Mouse (Mus musculus) heart, postnatal 36 days (tissue): ENCODE data around the gene Trafd1. TPM values are rescaled to one million over a fixed set of nuclear protein-coding genes. Genes with fewer than 3 reads are reported as not detected.
"Not testable (repeated sequence)": the region's sequence is repeated elsewhere in the genome, so short reads cannot be mapped to it uniquely, and the experiment has no call there.

Experiments
- DNase-seq, 2 experiments: peaks; one replicate each; pipeline ENCODE4 v3.0.0; 2021 to 2022
- intact Hi-C: fragments of 180-260 bp; cut with DNase I; formaldehyde crosslinking; loops from one replicate; pipeline ENCODE4 v1.15.1; 2025
- total RNA-seq, 2 experiments: library from RNA; stranded (reverse); gene quantifications; 2 replicates each; pipeline ENCODE4 v1.2.3; 2021

Gene Trafd1
- total RNA-seq, 2 experiments from 2014 or later: 60.7 to 65.0 TPM

DNA sequence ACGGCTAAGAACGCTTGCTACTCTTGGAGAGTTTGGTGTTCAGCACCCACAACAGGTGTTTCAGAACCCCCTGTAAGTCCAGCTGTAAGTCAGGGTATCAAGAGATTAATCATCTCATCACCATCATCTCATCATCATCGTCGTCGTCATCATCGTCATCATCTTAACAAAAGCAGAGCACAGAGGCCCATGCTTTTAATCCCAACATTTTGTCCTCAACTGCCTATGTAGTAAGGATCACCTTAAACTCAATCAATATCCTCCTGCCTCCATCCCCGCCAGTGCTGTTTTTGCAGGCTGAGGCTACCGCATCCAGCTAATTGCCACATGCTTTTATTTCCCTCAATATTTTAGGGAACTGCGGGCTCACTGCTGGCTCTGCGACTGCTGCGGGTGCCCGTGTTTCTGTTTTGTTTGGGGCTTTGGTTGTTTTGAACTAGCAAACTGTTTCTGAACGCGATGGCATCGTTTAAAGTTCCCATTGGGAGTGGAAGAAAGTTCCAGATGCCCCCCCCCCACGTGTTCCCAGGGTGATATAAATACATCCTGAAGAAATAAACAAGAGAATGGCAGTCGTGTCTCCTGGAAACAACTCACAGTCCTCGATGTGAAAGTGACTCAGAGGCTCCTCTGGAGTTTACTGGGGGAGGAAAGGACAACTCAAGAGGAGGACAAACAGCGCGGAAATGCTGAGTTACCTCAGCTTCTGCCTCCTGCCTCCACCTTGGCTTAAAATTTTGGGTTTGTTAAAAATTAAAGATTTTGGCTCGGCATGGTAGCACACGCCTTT lies 883 bp upstream of the Trafd1 start:
- DNase-seq: no peak
- intact Hi-C loops: no loop called here

DNA sequence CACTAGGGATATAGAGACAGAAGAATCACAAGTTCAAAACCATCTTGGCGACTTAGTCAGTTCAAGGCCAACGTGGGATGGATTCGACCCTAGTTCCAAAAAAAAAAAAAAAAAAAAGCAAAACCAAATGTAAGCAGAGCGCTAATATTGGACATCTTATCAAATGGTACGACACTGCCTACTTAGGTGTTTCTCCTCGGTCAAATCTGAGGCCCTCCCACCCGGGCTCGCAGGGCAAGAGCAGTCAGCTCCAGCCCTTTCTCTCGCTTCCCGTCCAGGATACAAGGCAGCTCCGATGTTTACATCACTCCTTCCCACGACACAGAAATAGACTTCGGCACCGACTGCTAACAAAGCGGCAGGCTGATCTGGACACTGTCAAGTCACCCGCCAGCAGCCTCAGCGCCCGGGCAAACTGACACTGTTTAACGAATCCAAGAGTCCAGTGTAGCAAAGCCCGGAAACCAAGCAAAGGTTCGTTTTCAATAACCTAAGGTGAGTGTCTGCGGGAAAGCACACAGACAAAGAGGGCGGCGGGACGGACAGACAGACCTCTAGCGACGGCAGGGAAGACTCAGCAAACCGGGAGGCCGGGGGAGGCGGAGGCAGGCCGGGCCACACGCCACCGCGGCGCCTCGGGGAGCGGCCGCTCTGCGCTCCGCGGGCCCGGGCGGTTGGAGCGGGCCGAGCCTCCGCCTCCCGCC lies 523 bp downstream of the Trafd1 start:
- no peak for DNase-seq
- intact Hi-C loops: no loop called here

DNA sequence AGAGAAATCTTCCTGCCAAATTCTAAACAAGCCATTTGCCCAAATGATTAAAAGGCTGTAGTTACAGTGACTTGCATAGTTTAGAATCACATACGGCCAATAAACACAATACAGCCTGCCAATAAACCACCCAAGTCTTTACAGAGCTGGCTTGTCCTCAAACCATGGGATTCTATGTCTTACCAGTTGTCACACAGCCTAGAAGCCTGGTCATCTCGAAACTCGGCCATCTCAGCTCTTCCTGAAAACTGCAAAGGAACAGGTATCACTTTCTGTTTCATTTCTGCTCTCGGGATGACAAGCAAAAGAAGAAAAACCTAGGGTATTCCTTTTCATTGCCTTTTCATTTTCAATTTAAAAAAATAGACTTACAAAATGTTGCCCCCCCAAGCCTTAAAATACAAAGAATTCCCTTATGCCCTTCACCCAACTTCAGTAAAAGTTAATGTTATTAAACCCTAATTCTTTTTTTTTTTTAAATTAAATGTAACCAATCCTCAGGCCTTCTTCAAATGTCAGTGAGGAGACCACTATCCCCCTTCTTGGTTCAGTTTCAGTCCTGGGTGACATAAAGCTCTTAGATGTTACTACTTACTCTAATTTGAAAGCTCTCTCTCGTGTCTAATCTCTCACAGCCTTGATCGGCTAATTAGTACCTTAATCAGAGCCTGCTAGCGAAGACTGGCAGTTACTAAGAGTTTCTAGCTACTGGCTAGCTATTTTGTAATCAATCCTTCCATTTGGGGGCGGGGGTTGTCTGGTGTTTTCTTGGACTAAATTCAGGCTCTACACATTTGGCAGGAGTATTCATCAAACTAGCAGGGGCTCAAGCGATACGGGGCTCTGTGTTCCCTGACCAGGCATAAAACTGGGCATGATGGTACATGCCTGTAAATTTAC lies 1.3 kb downstream of the Trafd1 start:
- DNase-seq: no peak
- intact Hi-C loops: no loop called here

DNA sequence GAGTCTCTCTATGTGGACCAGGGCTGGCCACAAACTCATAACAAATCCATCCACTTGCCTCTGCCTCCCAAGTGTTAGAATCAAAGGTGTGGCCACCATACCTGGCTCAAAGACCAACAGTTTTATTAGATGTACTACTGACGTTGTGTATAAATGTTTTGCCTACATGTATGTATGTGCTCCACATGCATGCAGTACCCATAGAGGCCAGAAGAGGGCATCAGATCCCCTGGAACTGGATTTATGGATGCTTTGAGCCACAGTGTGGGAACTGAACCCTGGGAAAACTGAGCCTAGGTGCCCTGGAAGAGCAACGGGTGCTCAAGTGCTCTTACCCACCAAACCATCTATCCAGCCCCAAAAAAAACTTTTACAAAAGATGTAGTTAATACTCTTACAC lies 4.7 kb downstream of the Trafd1 start:
- intact Hi-C loops: no loop called here
- DNase-seq: no peak

DNA sequence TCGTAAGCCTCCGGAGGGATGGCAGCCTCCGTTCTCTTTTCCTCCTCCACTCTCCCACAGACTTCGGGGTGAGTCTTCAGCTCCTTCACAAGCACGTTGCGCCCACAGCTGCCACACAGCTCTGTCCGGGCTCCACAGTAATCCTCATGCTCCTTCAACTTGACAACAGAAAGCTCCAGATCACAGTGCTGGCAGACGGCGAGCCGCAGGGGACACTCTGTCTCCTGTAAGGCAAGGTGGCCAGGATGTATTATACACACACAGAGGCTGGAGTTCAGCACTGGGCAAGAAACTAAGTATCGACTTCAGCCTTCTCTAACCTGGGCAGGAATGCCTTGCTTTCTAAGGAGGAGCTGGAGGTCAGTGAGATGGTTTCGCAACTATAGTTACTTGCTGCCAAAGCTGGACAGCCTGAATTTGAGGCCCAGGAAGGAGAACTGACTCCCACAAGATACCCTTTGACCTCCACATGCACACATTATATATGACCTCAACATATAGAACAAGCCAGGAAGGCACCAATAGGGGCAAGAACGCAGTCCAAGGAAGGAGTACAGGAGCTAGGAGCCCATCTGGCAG lies 6.7 kb downstream of the Trafd1 start:
- DNase-seq: no peak
- intact Hi-C loops: no loop called here

DNA sequence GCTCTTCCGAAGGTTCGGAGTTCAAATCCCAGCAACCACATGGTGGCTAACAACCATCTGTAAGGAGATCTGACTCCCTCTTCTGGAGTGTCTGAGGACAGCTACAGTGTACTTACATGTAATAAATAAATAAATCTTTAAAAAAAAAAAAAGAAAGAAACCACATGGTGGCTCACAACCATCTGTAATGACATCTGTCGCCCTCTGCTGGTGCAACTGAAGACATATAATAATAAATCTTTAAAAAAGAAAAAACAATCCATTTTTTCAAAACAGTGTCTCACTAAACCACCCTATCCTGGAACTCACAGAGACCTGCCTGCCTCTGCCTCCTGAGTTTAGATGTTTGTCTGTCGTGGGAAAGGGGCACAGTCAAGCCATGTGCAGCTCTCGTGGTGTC lies 8.5 kb downstream of the Trafd1 start:
- intact Hi-C loops: not testable (repeated sequence)
- peak in 1 of 2 experiments; percentile 28 for DNase-seq

DNA sequence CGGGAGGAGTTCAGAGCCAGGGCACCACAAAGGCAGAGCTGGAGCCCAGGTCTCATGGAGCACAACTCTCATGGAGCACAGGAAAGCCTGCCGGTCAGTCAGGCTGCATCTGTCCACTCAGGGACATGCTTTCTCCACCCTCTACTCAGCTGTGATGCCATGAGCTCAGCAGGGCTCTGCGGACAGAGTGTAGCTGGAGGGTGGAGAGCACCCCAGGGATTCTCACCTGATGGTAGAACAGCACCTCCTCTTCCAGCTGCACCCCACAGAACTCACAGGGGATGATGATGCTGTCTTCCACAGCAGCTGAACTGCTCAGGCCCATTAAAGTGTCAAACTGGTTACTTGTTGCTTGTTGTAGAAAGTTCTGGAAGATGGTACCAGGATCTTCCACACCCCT lies 10.6 kb downstream of the Trafd1 start:
- intact Hi-C loops: no loop called here

DNA sequence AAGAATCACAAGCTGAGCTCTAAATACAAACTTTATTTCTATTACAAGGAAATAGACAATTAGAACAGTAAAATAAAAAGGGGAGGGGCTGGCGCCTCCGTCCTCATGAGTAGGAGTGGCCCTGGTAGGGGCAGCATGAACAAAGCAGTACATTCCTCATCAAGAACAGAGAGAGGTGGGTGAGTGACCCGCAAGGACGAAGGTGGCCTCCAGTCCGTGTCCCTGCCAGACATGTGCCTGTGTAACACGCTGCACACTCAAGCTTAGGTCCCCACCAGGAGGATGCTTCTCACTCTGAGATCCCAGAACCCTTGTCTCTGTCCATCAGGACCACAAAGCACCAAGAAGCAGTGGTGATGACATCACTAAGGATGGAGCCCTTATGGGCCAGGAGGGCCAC lies 13.7 kb downstream of the Trafd1 start:
- DNase-seq: no peak
- intact Hi-C loops: no loop called here

More for the DNA sequence above, 10.6 kb downstream of the Trafd1 start:
- no peak for DNase-seq

DNA sequence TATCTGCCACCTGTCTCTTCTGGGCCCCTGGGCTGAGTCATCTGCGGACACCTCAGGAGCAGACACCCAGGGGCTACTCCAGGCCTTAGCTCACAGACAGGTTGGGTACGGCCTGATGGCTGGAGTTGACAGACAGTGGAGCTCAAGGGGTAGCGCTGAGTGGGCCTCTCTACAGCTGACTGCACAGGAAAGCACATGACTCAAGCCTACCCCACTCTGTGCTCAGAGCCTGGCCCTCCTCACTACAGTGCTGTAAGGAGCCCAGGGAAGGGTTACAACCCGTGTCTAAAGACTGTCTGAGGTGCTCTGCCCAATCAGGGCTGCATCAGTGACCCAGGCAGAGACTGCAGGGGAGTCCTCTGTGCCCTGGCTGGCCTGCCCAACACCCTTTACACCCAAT lies 18.2 kb downstream of the Trafd1 start:
- no peak for DNase-seq
- intact Hi-C loops: no loop called here

DNA sequence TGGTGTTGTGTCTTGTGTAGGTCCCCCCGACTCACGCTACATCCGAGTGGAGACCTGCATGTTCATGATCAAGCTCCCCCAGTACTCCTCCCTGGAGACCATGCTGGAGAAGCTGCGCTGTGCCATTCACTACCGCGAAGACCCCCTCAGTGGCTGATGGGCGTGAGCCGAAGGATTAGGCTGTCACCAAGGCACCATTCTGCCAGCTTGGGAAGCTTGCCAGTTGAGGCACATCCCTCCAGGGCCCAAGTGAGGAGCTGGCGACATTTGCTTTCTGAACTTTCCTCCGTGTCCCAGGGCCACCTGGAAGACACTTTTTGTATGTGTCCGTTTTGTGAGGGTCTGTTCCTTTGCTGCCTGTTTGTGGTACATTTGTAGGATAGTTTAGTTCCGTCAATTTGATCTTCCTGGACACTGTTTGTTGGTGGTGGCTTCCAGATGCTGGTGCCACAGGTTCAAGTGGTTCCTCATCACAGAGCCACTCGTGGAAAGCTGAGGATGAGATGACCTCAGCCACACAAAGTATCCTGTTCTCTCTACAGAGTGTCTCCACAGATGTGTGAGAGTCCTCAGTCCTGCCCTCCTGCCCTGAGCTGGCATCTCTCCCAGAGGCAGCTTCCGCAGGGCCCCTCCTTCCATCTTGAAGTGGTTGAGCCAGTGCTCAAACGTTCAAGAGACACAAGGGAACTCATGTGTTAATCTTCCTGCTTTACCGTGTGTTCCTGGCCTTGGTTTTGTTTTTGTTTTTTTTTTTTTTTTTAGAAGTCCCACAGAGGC lies 18.8 kb downstream of the Trafd1 start:
- intact Hi-C loops: no loop called here

DNA sequence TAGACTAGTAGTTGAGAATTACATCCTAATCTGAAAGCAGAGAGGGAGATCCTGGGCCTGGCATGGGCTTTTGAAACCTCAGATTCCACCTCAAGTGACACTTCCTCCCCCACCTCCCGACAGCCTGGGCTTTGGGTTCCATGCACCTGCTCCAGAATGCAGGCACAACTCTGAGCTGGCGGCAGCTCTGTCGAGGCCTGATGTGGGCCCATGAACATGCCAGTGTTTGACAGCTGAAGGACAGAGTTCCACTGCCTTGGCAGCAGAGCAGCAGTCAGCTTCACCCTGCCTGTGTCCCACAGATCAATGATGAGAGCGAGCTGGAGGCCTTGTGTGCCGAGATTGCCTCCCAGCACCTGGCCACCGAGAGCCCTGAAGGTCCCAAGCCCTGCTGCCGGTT lies 22.0 kb downstream of the Trafd1 start:
- DNase-seq: no peak
- intact Hi-C loops: no loop called here

More for the DNA sequence above, 18.8 kb downstream of the Trafd1 start:
- no peak for DNase-seq

DNA sequence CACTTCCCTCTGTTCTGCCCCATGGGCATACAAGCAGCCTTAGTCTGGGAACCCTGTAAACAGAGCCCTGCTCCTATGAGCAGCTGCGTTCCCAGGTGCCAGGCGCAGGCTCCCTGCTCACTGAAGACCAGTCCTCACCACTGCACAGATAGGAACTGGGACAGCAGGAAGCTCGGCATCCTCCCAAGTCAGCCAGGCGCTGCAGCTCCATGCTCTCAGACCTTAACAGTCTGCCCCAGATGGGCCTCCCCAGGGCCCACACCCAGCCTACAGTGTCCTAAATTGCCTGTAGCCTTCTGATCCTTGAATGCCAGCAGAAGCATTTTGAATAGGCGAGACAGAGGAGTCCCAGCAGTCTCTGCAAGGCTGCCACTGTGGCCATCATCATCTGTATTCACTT lies 23.7 kb downstream of the Trafd1 start:
- intact Hi-C loops: no loop called here
- no peak for DNase-seq

DNA sequence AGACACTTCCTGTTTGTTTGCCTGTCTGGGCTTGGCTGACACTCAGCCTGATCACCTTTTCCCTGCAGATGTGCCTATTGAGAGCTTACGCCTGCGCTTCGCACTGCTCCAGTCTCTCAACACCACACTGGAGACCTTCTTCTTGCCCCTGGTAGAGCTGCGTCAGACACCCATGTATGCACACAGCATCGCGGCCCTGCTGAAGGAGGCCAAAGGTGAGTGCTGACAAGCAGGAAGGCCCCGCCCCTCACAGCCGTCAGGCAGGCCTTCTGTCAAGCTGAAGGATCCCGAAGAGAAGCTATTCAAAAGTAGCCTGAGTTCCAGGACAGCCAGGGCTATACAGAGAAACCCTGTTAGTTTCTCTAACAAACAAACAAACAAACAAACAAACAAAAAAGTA lies 26.2 kb downstream of the Trafd1 start:
- DNase-seq: no peak
- intact Hi-C loops: no loop called here

DNA sequence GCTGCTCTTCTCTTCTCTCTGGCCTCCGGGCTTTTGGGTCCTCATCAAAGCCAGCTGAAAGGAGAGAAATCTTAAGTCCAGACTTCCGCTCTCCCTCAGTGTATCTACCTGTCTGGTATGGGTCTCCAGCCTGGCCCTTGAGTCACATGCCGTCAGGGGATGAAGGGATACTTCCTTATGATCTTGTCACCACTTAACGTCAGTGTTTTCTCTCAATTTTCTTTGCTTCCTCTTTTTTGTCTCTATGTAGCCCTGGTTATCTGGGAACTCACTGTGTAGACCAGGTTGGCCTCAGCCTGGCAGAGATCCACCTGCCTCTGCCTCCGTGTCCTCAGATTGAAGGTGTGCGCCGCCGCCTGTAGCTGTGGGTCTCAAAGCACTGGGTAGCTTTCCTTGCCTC lies 41.4 kb downstream of the Trafd1 start:
- no peak for DNase-seq
- intact Hi-C loops: no loop called here

DNA sequence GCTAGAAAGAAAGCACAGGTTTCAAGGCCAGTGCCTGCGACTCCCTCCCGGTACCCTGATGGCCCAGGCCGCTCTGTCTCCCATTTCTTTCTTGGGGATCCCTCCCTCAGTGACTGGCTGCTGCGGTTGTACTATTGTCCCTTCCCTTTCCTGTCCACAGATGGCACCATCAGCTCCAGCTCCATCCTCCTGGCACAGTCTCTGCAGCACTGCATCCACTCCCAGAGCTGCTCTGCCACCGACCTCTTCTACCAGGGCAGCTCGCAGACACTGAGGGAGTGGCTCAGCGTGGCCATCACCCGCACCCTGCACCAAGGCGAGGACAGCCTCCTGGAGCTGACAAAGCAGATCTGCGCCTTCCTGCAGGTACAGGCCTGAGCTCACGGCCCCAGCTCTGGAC lies 42.9 kb downstream of the Trafd1 start:
- DNase-seq: no peak
- intact Hi-C loops: no loop called here

DNA sequence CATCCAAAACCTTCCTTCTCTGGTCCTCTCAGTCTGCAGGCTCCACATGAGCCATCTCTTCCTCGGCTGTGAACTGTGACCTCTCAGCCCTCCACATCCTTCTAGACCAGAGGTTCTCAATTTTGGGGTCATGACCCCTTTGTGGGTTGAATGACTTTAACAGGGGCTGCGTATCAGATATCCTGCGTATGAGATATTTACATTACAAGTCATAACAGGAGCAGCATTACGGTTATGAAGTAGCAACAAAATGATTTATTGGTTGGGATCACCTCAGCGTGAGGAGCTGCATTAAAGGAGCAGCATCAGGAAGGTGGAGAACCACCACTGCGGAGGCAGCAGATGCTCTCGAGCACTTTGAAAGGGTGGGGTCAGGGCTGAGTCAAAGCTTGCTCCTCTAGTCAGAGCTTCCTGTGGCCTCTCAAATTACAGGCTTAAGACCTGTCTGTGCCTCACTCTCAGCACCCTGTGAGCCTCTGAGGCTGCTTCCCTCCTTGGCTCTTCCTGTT lies 44.4 kb downstream of the Trafd1 start:
- DNase-seq: no peak
- intact Hi-C loops: no loop called here

DNA sequence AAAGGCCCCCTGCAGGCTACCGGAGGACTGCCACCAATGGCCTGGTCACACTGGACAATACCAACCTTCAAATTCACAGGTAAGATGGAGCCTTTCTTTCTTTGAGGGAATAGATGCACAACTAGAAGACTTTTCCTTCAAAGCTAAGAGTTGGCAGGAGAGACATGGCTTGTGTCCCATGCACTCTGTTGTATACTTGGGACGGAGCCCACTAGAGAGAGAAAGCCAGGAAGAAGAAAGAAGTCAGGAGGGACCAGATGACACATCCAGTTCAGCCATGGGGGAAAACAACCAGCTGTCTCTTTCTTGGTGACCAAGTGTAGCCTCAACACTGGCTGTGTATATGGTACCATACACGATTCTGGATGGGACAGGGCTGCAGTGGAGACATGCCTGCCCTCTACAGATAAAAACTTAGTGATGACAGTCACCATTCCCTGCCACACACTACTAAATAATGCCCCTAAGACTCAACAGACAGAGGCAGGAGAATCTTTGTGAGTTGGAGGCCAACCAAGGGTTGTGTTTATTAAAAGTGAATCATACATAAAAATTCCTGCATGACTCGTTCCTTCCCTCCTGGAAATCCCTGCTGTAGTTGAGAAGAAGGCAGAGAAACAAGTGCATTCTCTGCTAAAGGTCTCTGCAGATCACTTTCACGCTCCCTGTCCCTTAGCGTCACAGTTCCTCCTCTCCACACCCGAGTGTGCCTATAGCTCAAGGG lies 45.8 kb downstream of the Trafd1 start:
- no peak for DNase-seq
- intact Hi-C loops: no loop called here

DNA sequence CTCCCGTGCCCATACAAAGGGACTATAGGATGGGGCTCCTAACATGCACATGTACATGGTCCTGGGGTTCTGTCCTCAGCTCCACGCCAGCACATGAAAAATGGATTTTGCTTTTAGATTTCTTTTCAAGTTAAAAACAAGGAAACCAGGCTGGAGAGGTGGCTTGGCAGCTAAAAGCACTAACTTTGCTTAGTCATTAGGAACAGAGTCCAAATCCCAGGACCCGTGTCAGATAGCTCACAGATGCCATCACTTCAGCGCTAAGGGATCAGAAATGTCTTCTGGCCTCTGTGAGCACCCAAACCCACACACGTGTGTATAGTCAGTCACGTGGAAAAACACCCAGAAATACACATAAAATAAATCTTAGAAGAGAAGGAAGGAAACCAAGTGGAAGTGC lies 48.7 kb downstream of the Trafd1 start:
- DNase-seq: no peak
- intact Hi-C loops: no loop called here

DNA sequence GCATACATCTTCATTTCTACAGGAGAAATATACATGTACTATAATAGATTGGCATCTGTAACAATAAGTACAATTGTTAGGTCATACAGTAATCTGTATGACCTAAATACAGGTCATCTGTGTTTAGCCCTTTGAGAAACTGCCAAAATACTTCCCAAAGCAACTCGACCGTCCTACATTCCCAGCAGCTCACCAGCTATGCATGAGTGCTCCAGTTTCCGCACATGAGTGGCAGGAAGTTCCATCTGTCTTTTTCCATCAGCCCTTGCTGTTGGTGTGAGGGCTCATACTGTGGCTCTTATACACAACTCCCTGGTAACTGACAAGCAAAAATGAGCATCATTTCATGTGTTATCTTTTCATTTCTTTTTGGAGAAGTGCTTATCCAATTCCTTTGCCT lies 49.4 kb downstream of the Trafd1 start:
- intact Hi-C loops: no loop called here
- no peak for DNase-seq
